Mouse (Mus musculus): Measurements from ENCODE around the gene Ankrd11.

DNA sequence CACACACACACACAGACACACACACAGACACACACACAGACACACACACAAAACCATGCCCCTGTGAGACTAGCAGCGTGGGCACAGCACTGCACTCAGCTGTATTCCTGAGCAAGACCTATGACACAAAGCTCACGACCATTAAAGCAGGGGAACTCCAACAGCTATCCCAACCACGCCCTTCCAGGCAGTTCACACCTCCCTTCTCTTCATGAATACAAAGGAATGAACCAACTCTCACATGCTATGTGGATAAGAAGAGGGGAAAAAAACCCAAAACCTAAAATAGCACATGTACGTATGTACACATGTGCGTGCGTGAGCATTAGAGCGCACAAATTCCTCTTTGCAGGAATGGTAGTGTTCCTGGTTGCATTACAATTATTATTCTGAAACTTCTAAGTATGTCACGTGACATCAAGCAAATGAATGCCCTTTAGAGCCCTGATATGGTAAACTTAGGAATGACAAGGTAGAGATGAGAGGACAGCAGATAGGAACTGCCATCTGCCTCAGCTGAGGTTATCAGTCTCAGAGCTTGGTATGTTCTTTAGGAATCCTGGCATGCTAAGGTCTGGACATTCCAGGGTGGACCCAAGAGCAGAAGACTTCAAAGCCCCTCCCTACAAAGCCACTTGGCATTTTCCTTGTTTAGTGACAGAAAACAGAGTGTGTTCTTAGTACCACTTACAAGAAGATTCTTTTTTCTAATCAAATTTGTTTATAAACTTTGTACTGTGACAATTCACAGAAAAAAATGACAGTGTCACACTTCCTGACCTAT is 115.9 kb downstream of the Ankrd11 start:
- TF ChIP-seq POLR2A (IDR thresholded peaks at IDR 0.05; ENCODE audit: control insufficient read depth, low read depth, low read length) (no peak), CTCF (IDR thresholded peaks at IDR 0.05; ENCODE audit: control insufficient read depth, insufficient read depth, insufficient replicate concordance, low read depth, low read length) (no peak)
